ENCODE assay signal across 10 mouse cellular contexts in the genomic region with DNA sequence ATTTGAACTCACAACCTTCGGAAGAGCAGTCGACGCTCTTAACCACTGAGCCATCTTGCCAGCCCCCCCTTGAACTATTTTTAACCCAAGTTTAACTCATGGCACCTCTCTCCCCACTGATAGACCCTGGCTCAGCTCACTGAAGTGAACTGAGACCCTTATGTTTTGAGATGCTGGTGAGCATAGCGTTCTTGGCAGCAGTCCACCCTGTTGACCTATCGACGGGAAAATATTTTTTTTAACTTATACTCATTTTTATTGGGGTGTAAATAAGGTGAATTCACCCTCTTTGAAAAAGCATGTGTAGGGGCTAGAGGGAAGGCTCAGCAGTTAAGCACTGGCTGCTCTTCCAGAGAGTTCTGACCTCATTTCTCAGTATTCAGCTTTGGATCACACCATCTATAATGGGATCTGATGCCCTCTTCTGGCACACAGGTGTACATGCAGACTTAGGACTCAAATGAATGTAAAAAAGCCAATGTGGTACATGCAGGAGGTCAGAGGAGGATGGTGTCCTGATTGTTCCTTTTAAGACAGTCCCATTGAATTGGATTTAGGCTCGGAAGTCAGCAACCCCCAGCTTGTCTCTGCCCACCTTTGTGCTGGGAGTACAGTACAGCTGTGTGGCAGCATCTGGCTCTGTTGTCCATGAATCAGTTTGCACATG. TPM values are rescaled to one million over a fixed set of nuclear protein-coding genes. Genes with fewer than 3 reads are reported as not detected.
DNase-seq lines count a peak whose midpoint lies in the region; ATAC-seq and TF ChIP-seq lines count a peak whose summit lies in the region.
"Had no signal": no experiment of that assay in that cellular context is flagged by ENCODE, and none has a peak within 500 bp of the region (broad histone marks: within the 10 kb centered on the region; RNA-seq: fewer than 3 reads in every experiment).

No protein-coding gene starts in this region.

- DNase-seq in hindbrain, embryonic 11.5 days (ENCODE audit: low spot score) = peak; percentile 50
- DNase-seq in 3T3-L1 (ENCODE audit: low read depth, low spot score) (peak; percentile 79), MEL (ENCODE audit: low read depth, low spot score) (peak; percentile 75)
- DNase-seq in kidney, postnatal 36 days = peak; percentile 37 to 52
- peak; percentile 37 for DNase-seq in yolk sac, embryonic 10.5 days (ENCODE audit: low spot score)
- no peak for DNase-seq in urinary bladder, postnatal 4 days (ENCODE audit: low spot score in 2 of 2)

- WGBS in hindbrain, embryonic 11.5 days = 77% methylated on average over 7 of the region's 7 CpGs
- WGBS in hindbrain, embryonic 12.5 days = 78% methylated on average over 7 of the region's 7 CpGs

- no peak overlapping the region for H3K4me3 ChIP-seq in hindbrain, embryonic 11.5 days (ENCODE audit: low read depth, low read length)
- no peak overlapping the region; the same call in 1 of the 2 replicates for H3K4me3 ChIP-seq in hindbrain, embryonic 12.5 days
- H3K4me3 ChIP-seq in MEL (ENCODE audit: control insufficient read depth in 1 of 2, insufficient read depth in 1 of 2, low read depth in 2 of 2, low read length in 2 of 2) = no peak overlapping the region
- H3K4me3 ChIP-seq in embryonic fibroblast, embryonic 13.5 days (ENCODE audit: insufficient read depth, low read length) = no peak overlapping the region
- H3K4me3 ChIP-seq: stomach, embryonic 15.5 days had no signal

- H3K36me3 ChIP-seq in hindbrain, embryonic 11.5 days (ENCODE audit: control insufficient read depth, insufficient read depth, low read length) = peaks cover 8% of the 10 kb centered on the region; the same call in 1 of the 2 replicates
- H3K36me3 ChIP-seq in hindbrain, embryonic 12.5 days = peaks cover 41% of the 10 kb centered on the region
- H3K36me3 ChIP-seq in MEL (ENCODE audit: control insufficient read depth in 1 of 2, insufficient read depth in 2 of 2, low read length in 2 of 2) = peaks cover 9 to 10% of the 10 kb centered on the region in 2 experiments

- H3K4me2 ChIP-seq in hindbrain, embryonic 11.5 days (replicated peaks; ENCODE audit: low read depth, low read length) = no peak overlapping the region
- H3K4me2 ChIP-seq in hindbrain, embryonic 12.5 days (replicated peaks) = no peak overlapping the region
- H3K4me2 ChIP-seq: stomach, embryonic 15.5 days had no signal

- no peaks in the 10 kb centered on the region; the same call in 1 of the 2 replicates for H3K27me3 ChIP-seq in hindbrain, embryonic 11.5 days (ENCODE audit: control insufficient read depth, insufficient read depth, low read length)
- no peaks in the 10 kb centered on the region; the same call in 1 of the 2 replicates for H3K27me3 ChIP-seq in hindbrain, embryonic 12.5 days
- no peaks in the 10 kb centered on the region for H3K27me3 ChIP-seq in MEL (ENCODE audit: control insufficient read depth in 1 of 2, insufficient read depth in 2 of 2, low read length in 2 of 2)
- H3K27me3 ChIP-seq: stomach, embryonic 15.5 days had no signal

- H3K27ac ChIP-seq in hindbrain, embryonic 11.5 days (ENCODE audit: low read depth, low read length) = 0 out of 2 replicates have a peak overlapping the region, but pooled peaks have one; percentile 17
- no peak overlapping the region for H3K27ac ChIP-seq in hindbrain, embryonic 12.5 days
- H3K27ac ChIP-seq in MEL (ENCODE audit: control insufficient read depth, low read depth, low read length) = no peak overlapping the region
- no peak overlapping the region for H3K27ac ChIP-seq in embryonic fibroblast, embryonic 13.5 days (ENCODE audit: insufficient read depth, low read length)
- H3K27ac ChIP-seq: stomach, embryonic 15.5 days had no signal

- H3K9ac ChIP-seq in hindbrain, embryonic 11.5 days (ENCODE audit: low read depth, low read length) = no peak overlapping the region
- H3K9ac ChIP-seq in hindbrain, embryonic 12.5 days = no peak overlapping the region
- H3K9ac ChIP-seq in MEL (ENCODE audit: control insufficient read depth, low read depth, low read length, poor library complexity, severe bottlenecking) = no peak overlapping the region
- H3K9ac ChIP-seq: stomach, embryonic 15.5 days had no signal

- TF ChIP-seq CTCF in MEL (IDR thresholded peaks at IDR 0.05 in 2 of 3, conservative IDR thresholded peaks at IDR 0.05 in 1 of 3; ENCODE audit: control insufficient read depth in 1 of 3, insufficient read depth in 1 of 3, low read depth in 2 of 3, low read length in 3 of 3, poor library complexity in 1 of 3, severe bottlenecking in 1 of 3) = peak in 2 of 3 experiments; percentile 54 to 56; a peak in 4 of 6 replicates
- TF ChIP-seq CTCF in embryonic fibroblast, embryonic 13.5 days (IDR thresholded peaks at IDR 0.05; ENCODE audit: borderline replicate concordance, insufficient read depth, low read length) = no peak

- peak in 1 of 2 experiments; percentile 63; a peak in 2 of 4 replicates for TF ChIP-seq POLR2A in MEL (IDR thresholded peaks at IDR 0.05; ENCODE audit: control insufficient read depth in 1 of 2, insufficient read depth in 1 of 2, low read depth in 1 of 2, low read length in 2 of 2, poor library complexity in 1 of 2)
- peak; percentile 50 for TF ChIP-seq POLR2A in embryonic fibroblast, embryonic 13.5 days (IDR thresholded peaks at IDR 0.05; ENCODE audit: low read depth, low read length)

- H3K79me2 ChIP-seq in MEL (ENCODE audit: control insufficient read depth, insufficient read depth, low read length, poor library complexity) = peaks cover 24% of the 10 kb centered on the region

- 0 out of 2 replicates have a peak, but pooled peaks have one; percentile 11 for ATAC-seq in hindbrain, embryonic 11.5 days (ENCODE audit: low FRiP score)
- ATAC-seq in hindbrain, embryonic 12.5 days (ENCODE audit: low FRiP score) = no peak

- no peaks in the 10 kb centered on the region for H3K4me1 ChIP-seq in hindbrain, embryonic 11.5 days (replicated peaks; ENCODE audit: control insufficient read depth, insufficient read depth, low read length)
- peaks cover 7% of the 10 kb centered on the region for H3K4me1 ChIP-seq in hindbrain, embryonic 12.5 days
- H3K4me1 ChIP-seq in MEL (ENCODE audit: control insufficient read depth in 1 of 2, insufficient read depth in 2 of 2, low read length in 2 of 2) = peaks cover 0 to 7% of the 10 kb centered on the region in 2 experiments; a peak in 2 of 4 replicates
- H3K4me1 ChIP-seq in embryonic fibroblast, embryonic 13.5 days (ENCODE audit: control insufficient read depth, insufficient read depth, low read length) = peaks cover 3% of the 10 kb centered on the region

- no peak for TF ChIP-seq EP300 in MEL (IDR thresholded peaks at IDR 0.05; ENCODE audit: low read depth in 1 of 2, low read length in 2 of 2)

- H3K9me3 ChIP-seq in hindbrain, embryonic 11.5 days (ENCODE audit: control insufficient read depth, low read length) = no peaks in the 10 kb centered on the region
- no peaks in the 10 kb centered on the region for H3K9me3 ChIP-seq in hindbrain, embryonic 12.5 days (replicated peaks)
- H3K9me3 ChIP-seq in MEL (replicated peaks; ENCODE audit: insufficient read depth, low read length) = no peaks in the 10 kb centered on the region
- H3K9me3 ChIP-seq: stomach, embryonic 15.5 days had no signal

- TF ChIP-seq RAD21 in MEL (IDR thresholded peaks at IDR 0.05; ENCODE audit: low read depth, low read length) = peak; percentile 10; the same call in 1 of the 2 replicates

RNA-seq across cellular contexts. Expression of a gene that starts 3.2 kb away (rescaled TPM):
- 186 and 191 TPM in 2 replicates for polyA plus RNA-seq in hindbrain, embryonic 11.5 days (2014; fragmentation: Nextera tagmentation; extraction: Ambion mirVana)
- polyA plus RNA-seq in hindbrain, embryonic 12.5 days (2016; fragmentation: Nextera tagmentation; extraction: Ambion mirVana) = 290 and 306 TPM in 2 replicates
- 2,026 and 2,264 TPM in 2 replicates for total RNA-seq in MEL (2012; rRNA removed)
- polyA plus RNA-seq in MEL (2012; ENCODE audit: insufficient read depth in 1 of 2, insufficient read length in 2 of 2, low read depth in 1 of 2, low replicate concordance in 2 of 2, missing spikeins in 1 of 2) = 1,000 to 10,000 TPM in 1 of 2 experiments, 100 to 1,000 TPM in 1; 1,000 to 9,991 TPM
- polyA plus RNA-seq in embryonic fibroblast, embryonic 13.5 days (2011; ENCODE audit: insufficient read length, low read depth, missing spikeins) = 404 and 438 TPM in 2 replicates

RNA-seq across cellular contexts. Expression of a gene that starts 6.4 kb away (rescaled TPM):
- 0.78 and 0.93 TPM in 2 replicates for polyA plus RNA-seq in hindbrain, embryonic 11.5 days (2014; fragmentation: Nextera tagmentation; extraction: Ambion mirVana)
- polyA plus RNA-seq in hindbrain, embryonic 12.5 days (2016; fragmentation: Nextera tagmentation; extraction: Ambion mirVana) = 2.9 and 4.0 TPM in 2 replicates
- 20.9 and 23.8 TPM in 2 replicates for total RNA-seq in MEL (2012; rRNA removed)
- polyA plus RNA-seq in MEL (2012; ENCODE audit: insufficient read depth in 1 of 2, insufficient read length in 2 of 2, low read depth in 1 of 2, low replicate concordance in 2 of 2, missing spikeins in 1 of 2) = 10 to 100 TPM in 1 of 2 experiments, not detected in 1; 31.3 TPM
- polyA plus RNA-seq in embryonic fibroblast, embryonic 13.5 days (2011; ENCODE audit: insufficient read length, low read depth, missing spikeins) = 4.3 and 5.3 TPM in 2 replicates

RNA-seq across cellular contexts. Expression of a gene that starts 13.2 kb away (rescaled TPM):
- not detected in 2 replicates for polyA plus RNA-seq in hindbrain, embryonic 11.5 days (2014; fragmentation: Nextera tagmentation; extraction: Ambion mirVana)
- not detected in 2 replicates for polyA plus RNA-seq in hindbrain, embryonic 12.5 days (2016; fragmentation: Nextera tagmentation; extraction: Ambion mirVana)
- total RNA-seq in MEL (2012; rRNA removed) = not detected in 2 replicates
- polyA plus RNA-seq in MEL (2012; ENCODE audit: insufficient read depth in 1 of 2, insufficient read length in 2 of 2, low read depth in 1 of 2, low replicate concordance in 2 of 2, missing spikeins in 1 of 2) = 1 to 10 TPM in 1 of 2 experiments, not detected in 1; 1.6 TPM
- polyA plus RNA-seq in embryonic fibroblast, embryonic 13.5 days (2011; ENCODE audit: insufficient read length, low read depth, missing spikeins) = not detected in 2 replicates
- total RNA-seq: left cerebral cortex, postnatal 10 days had no signal

RNA-seq across cellular contexts. Expression of a gene that starts 13.2 kb away (rescaled TPM):
- 0.08 and 0.14 TPM in 2 replicates for polyA plus RNA-seq in hindbrain, embryonic 11.5 days (2014; fragmentation: Nextera tagmentation; extraction: Ambion mirVana)
- polyA plus RNA-seq in hindbrain, embryonic 12.5 days (2016; fragmentation: Nextera tagmentation; extraction: Ambion mirVana) = 0.34 TPM in 1 of 2 replicates, not detected in the other
- 0.12 TPM in 1 of 2 replicates, not detected in the other for total RNA-seq in MEL (2012; rRNA removed)
- polyA plus RNA-seq in MEL (2012; ENCODE audit: insufficient read depth in 1 of 2, insufficient read length in 2 of 2, low read depth in 1 of 2, low replicate concordance in 2 of 2, missing spikeins in 1 of 2) = under 1 TPM in 1 of 2 experiments, not detected in 1; 0.07 TPM
- polyA plus RNA-seq in embryonic fibroblast, embryonic 13.5 days (2011; ENCODE audit: insufficient read length, low read depth, missing spikeins) = 3.3 and 7.8 TPM in 2 replicates

RNA-seq across cellular contexts. Expression of a gene that starts 16.5 kb away (rescaled TPM):
- 400 and 452 TPM in 2 replicates for polyA plus RNA-seq in hindbrain, embryonic 11.5 days (2014; fragmentation: Nextera tagmentation; extraction: Ambion mirVana)
- 331 and 348 TPM in 2 replicates for polyA plus RNA-seq in hindbrain, embryonic 12.5 days (2016; fragmentation: Nextera tagmentation; extraction: Ambion mirVana)
- total RNA-seq in MEL (2012; rRNA removed) = 341 and 346 TPM in 2 replicates
- 100 to 1,000 TPM in 1 of 2 experiments, not detected in 1; 740 TPM for polyA plus RNA-seq in MEL (2012; ENCODE audit: insufficient read depth in 1 of 2, insufficient read length in 2 of 2, low read depth in 1 of 2, low replicate concordance in 2 of 2, missing spikeins in 1 of 2)
- 172 and 191 TPM in 2 replicates for polyA plus RNA-seq in embryonic fibroblast, embryonic 13.5 days (2011; ENCODE audit: insufficient read length, low read depth, missing spikeins)

Comparison
In these comparisons a context has a peak if more than half of its experiments do, and no peak if none do; other contexts are left out.
1. DNase-seq: peak in hindbrain, embryonic 11.5 days (single experiment), 3T3-L1 (single experiment), MEL (single experiment), kidney, postnatal 36 days (2 of 2) and yolk sac, embryonic 10.5 days (single experiment); none in urinary bladder, postnatal 4 days (0 of 2).